Mouse (Mus musculus) midbrain, embryonic 16.5 days (tissue): ENCODE measurements around the gene Esr1. TPM values are rescaled to one million over a fixed set of nuclear protein-coding genes. Genes with fewer than 3 reads are reported as not detected.

Experiments used
- ATAC-seq: fragments of 200-750 bp; cut with Nextera tagmentation; 2 replicates; pipeline ENCODE4 v1.8.0; 2017; ENCODE audit warnings: moderate TSS enrichment
- H3K27ac ChIP-seq: fragments of 300-500 bp; sonication (generic); 2 replicates; pipeline ENCODE4 v1.5.1; 2014; ENCODE audit warnings: mild to moderate bottlenecking, low read length, mixed read lengths
- H3K27me3 ChIP-seq: fragments of 300-500 bp; sonication (generic); 2 replicates; pipeline ENCODE4 v1.6.1; 2014; ENCODE audit warnings: low read depth, low read length, mixed read lengths; ENCODE audit not compliant: control insufficient read depth, insufficient read depth
- H3K36me3 ChIP-seq: fragments of 300-500 bp; sonication (generic); 2 replicates; pipeline ENCODE4 v1.6.1; 2014; ENCODE audit warnings: mild to moderate bottlenecking, low read length, moderate library complexity, mixed read lengths; ENCODE audit not compliant: control insufficient read depth, insufficient read depth
- H3K4me1 ChIP-seq: fragments of 300-500 bp; sonication (generic); 2 replicates; pipeline ENCODE4 v1.6.1; 2014; ENCODE audit warnings: mild to moderate bottlenecking, low read length, mixed read lengths; ENCODE audit not compliant: control insufficient read depth, insufficient read depth
- H3K4me2 ChIP-seq: fragments of 300-500 bp; sonication (generic); 2 replicates; pipeline ENCODE4 v1.6.1; 2014; ENCODE audit warnings: mild to moderate bottlenecking, low read length, mixed read lengths
- H3K4me3 ChIP-seq: fragments of 300-500 bp; sonication (generic); 2 replicates; pipeline ENCODE4 v1.5.1; 2014; ENCODE audit warnings: low read depth, mild to moderate bottlenecking, low read length, moderate library complexity, mixed read lengths
- H3K9ac ChIP-seq: fragments of 300-500 bp; sonication (generic); 2 replicates; pipeline ENCODE4 v1.6.1; 2014; ENCODE audit warnings: low read depth, low read length, mixed read lengths
- H3K9me3 ChIP-seq: fragments of 300-500 bp; sonication (generic); replicated peaks from 2 replicates; pipeline ENCODE4 v1.6.1; 2014; ENCODE audit warnings: mild to moderate bottlenecking, low read length, mixed read lengths; ENCODE audit not compliant: control insufficient read depth, poor library complexity, severe bottlenecking
- WGBS: fragments of 180-500 bp; shearing (Covaris S2); extraction: QIAGEN DNeasy Blood & Tissue Kit; methylation state at CpG from one replicate; pipeline ENCODE4 v1.1.7; 2014; 5-methylcytosine and 5-hydroxymethylcytosine counted together
- polyA plus RNA-seq: library from polyadenylated mRNA; unstranded; fragments of >200 nt; fragmentation: Nextera tagmentation; extraction: Ambion mirVana; gene quantifications from 2 replicates; pipeline ENCODE4 v1.2.1, GENCODE M21; 2015

Esr1 gene
- polyA plus RNA-seq, 1 experiment from 2014 or later, result 0.63 TPM

DNA sequence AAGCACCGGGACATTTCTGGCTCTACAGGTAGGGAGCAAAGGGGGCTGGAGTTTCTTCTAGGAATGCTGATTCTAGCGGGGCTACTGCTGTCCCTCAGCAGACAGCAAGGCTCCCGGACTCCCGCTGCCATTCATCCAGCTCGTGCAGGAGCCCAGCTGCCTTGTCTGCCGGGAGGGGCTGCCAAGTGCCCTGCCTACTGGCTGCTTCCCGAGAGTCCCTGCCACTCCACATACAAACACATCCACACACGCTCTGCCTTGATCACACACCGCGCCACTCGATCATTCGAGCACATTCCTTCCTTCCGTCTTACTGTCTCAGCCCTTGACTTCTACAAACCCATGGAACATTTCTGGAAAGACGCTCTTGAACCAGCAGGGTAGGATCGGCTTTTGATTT lies 98.5 kb downstream of the Esr1 start:
- Histone ChIP-seq H3K27ac (no peak overlapping the region), H3K4me3 (peak overlapping the region; percentile 35), H3K9me3 (no peaks in the 10 kb centered on the region), H3K36me3 (no peaks in the 10 kb centered on the region), H3K27me3 (peaks cover 16% of the 10 kb centered on the region), H3K4me1 (peaks cover 6% of the 10 kb centered on the region; the same call in 1 of the 2 replicates), H3K4me2 (peak overlapping the region; percentile 63), H3K9ac (peak overlapping the region; percentile 22)
- 3% methylated on average over 15 of the region's 15 CpGs for WGBS
- ATAC-seq, result peak; percentile 55; the same call in 1 of the 2 replicates

DNA sequence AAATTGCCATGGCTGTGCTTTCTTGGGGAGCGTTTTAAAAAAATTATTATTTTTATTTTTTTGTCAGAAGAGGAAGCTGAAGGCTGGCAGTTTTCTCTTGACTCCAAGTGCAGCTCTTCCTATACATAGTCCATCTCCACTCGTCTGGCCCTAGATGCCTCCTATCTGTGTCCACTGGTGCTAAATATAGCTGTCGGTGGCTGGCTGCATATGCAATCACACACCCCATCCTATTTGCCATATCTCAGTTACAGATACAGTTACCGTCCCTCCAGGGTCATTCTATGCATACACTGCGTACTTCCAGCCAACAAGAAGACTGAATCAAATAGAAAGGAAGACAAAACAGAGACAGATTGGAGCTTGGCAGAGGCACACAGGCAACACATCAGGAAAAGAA lies 100.0 kb downstream of the Esr1 start:
- Histone ChIP-seq H3K27me3 (peaks cover 16% of the 10 kb centered on the region), H3K4me1 (peaks cover 6% of the 10 kb centered on the region; the same call in 1 of the 2 replicates), H3K9me3 (no peaks in the 10 kb centered on the region), H3K27ac (no peak overlapping the region), H3K4me3 (no peak overlapping the region), H3K4me2 (no peak overlapping the region), H3K9ac (no peak overlapping the region), H3K36me3 (no peaks in the 10 kb centered on the region)
- 51% methylated on average over 5 of the region's 5 CpGs for WGBS
- no peak for ATAC-seq

DNA sequence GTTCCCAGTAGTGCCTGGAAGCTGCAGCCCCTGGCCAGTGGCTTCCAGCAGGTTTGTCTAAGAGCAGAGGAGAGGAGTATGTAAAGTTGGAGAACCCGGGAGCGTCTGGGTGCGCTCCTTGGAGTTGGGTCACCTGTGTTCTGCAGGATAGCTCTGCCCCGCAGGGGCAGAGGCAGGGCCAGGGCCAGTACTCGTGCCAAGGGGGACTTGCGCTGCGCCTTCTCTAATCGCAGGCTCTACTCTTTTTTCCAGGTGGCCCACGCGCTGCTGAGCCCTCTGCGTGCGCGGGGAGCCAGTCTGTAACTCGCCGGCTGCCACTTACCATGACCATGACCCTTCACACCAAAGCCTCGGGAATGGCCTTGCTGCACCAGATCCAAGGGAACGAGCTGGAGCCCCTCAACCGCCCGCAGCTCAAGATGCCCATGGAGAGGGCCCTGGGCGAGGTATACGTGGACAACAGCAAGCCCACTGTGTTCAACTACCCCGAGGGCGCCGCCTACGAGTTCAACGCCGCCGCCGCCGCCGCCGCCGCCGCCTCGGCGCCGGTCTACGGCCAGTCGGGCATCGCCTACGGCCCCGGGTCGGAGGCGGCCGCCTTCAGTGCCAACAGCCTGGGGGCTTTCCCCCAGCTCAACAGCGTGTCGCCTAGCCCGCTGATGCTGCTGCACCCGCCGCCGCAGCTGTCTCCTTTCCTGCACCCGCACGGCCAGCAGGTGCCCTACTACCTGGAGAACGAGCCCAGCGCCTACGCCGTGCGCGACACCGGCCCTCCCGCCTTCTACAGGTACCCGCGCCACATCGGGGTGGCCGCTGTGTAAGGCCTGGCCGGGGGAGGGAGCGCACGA lies 100.9 kb downstream of the Esr1 start:
- peaks cover 16% of the 10 kb centered on the region for H3K27me3 ChIP-seq
- WGBS, result under 1% methylated on average over 55 of the region's 68 CpGs
- H3K4me2 ChIP-seq, result peak overlapping the region; percentile 97
- H3K4me3 ChIP-seq, result peak overlapping the region; percentile 67
- H3K4me1 ChIP-seq, result peaks cover 6% of the 10 kb centered on the region; the same call in 1 of the 2 replicates
- peak; percentile 88 for ATAC-seq
- H3K9ac ChIP-seq, result peak overlapping the region; percentile 82
- no peaks in the 10 kb centered on the region for H3K36me3 ChIP-seq
- no peaks in the 10 kb centered on the region for H3K9me3 ChIP-seq
- no peak overlapping the region for H3K27ac ChIP-seq

DNA sequence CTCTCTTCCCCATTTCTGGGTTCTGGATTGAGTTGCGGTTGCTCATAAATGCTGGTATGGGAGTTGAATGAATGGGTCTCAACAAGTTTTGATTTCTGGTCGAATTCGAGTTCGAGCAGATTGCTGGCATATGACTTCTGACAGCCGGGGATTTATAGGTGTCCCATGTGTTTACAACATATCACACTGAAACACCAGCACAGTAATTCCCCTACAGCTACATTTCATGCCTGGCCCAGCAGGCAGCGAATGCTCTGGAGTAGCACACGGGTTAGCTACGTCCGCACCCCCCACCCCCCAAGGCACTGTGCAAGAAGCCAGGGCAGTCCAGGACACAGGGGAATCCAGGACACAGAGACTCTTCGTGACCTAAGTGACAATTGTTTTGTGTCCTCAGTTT lies 102.0 kb downstream of the Esr1 start:
- Histone ChIP-seq H3K4me1 (peaks cover 6% of the 10 kb centered on the region; the same call in 1 of the 2 replicates), H3K36me3 (no peaks in the 10 kb centered on the region), H3K9ac (no peak overlapping the region), H3K4me3 (no peak overlapping the region), H3K27me3 (peaks cover 16% of the 10 kb centered on the region), H3K27ac (no peak overlapping the region), H3K4me2 (no peak overlapping the region), H3K9me3 (no peaks in the 10 kb centered on the region)
- ATAC-seq, result no peak
- 70% methylated on average over 10 of the region's 10 CpGs for WGBS

DNA sequence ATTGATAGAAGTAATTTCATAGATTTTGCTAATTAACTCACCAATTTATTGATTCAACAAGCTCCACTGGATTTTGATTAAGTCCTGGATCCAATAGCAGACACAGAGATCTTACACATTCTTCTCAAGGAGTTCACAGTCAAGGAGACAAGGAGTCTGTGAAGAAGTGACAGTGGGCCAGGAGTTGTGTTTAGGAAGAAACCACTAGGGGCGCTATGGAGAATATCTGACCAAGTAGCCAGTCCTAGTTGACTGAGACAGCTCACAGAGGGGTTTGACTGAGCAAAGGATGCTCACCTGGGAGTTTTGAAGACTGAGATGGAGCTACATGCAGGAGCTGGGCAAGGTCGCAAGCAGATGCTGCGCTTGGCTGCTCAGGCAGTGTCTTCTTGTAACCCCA lies 113.5 kb downstream of the Esr1 start:
- Histone ChIP-seq H3K4me1 (no peaks in the 10 kb centered on the region), H3K4me3 (no peak overlapping the region), H3K27ac (no peak overlapping the region), H3K36me3 (no peaks in the 10 kb centered on the region), H3K9me3 (no peaks in the 10 kb centered on the region), H3K4me2 (no peak overlapping the region), H3K27me3 (no peaks in the 10 kb centered on the region), H3K9ac (no peak overlapping the region)
- 55% methylated on average over 3 of the region's 3 CpGs for WGBS
- no peak for ATAC-seq

DNA sequence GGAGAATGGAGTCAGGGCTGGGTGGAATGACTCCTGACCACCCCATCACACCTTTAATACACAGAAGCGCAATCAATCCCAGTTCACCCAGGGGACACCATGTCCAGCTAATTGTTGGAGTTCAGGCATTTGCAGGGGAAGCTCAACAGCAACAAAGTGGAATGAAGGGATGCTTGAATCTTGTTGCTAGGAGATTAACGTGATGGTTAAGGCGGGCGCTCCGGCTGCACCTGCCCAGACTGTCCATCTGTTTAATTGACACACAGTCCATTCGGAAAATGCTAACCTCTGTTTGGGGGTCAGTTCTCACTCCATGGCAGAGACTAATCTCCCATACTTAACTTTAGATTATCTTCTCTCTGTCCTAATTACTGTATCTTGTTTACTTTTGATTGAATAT lies 114.7 kb downstream of the Esr1 start:
- H3K9me3 ChIP-seq, result no peaks in the 10 kb centered on the region
- no peaks in the 10 kb centered on the region for H3K4me1 ChIP-seq
- no peak overlapping the region for H3K4me2 ChIP-seq
- H3K9ac ChIP-seq, result no peak overlapping the region
- ATAC-seq, result no peak
- no peak overlapping the region for H3K27ac ChIP-seq
- no peaks in the 10 kb centered on the region for H3K36me3 ChIP-seq
- H3K4me3 ChIP-seq, result no peak overlapping the region
- H3K27me3 ChIP-seq, result no peaks in the 10 kb centered on the region
- 44% methylated on average over 6 of the region's 6 CpGs for WGBS

DNA sequence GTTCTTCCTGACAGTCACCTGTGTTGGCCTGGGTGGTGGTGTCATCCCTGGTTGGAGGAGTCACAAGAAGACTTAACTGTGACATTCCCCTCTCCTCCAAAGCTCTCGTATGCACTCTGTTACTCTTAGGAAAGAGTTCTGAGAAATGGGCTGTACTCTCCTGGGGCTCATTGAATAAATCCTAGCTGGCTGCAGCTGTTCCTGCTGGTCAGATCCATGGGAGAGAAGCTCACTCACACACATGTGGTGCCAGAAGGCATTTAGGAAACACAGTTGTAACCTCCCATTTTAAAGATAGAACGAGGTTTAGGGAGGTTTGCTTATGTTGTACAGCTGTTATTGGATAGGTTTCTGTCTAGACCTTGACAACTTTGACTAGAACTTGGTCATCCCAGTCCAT lies 120.9 kb downstream of the Esr1 start:
- 74% methylated on average over 2 of the region's 2 CpGs for WGBS
- no peaks in the 10 kb centered on the region for H3K27me3 ChIP-seq

DNA sequence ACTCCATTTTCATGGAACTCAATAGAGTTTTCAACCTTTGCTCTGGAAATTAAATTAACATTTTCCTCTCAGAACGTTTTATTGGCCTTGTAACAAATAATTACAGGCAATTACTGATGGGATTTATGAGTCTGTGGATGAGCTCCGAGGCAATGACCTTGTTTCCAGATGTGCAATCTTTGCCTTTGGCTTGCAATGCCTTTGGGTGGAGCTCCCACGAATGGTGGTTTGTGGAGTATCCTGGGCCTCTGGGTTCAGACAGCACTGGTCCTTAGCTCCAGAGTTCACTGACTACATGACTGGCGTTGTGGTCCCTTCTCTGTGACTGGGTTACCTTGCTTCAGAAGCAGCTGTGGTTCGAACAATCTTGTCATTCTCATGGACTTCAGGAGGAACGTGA lies 122.6 kb downstream of the Esr1 start:
- H3K36me3 ChIP-seq, result no peaks in the 10 kb centered on the region
- H3K27ac ChIP-seq, result no peak overlapping the region
- H3K9me3 ChIP-seq, result no peaks in the 10 kb centered on the region
- no peak overlapping the region for H3K9ac ChIP-seq
- no peaks in the 10 kb centered on the region for H3K27me3 ChIP-seq
- no peak for ATAC-seq
- H3K4me3 ChIP-seq, result no peak overlapping the region
- whole genome bisulfite sequencing, result 77% methylated on average over 6 of the region's 6 CpGs
- H3K4me2 ChIP-seq, result no peak overlapping the region
- no peaks in the 10 kb centered on the region for H3K4me1 ChIP-seq

More for the DNA sequence above, 120.9 kb downstream of the Esr1 start:
- H3K36me3 ChIP-seq, result no peaks in the 10 kb centered on the region
- no peak overlapping the region for H3K27ac ChIP-seq
- no peaks in the 10 kb centered on the region for H3K4me1 ChIP-seq
- H3K9me3 ChIP-seq, result no peaks in the 10 kb centered on the region
- H3K9ac ChIP-seq, result no peak overlapping the region
- H3K4me3 ChIP-seq, result no peak overlapping the region
- no peak overlapping the region for H3K4me2 ChIP-seq
- ATAC-seq, result no peak

DNA sequence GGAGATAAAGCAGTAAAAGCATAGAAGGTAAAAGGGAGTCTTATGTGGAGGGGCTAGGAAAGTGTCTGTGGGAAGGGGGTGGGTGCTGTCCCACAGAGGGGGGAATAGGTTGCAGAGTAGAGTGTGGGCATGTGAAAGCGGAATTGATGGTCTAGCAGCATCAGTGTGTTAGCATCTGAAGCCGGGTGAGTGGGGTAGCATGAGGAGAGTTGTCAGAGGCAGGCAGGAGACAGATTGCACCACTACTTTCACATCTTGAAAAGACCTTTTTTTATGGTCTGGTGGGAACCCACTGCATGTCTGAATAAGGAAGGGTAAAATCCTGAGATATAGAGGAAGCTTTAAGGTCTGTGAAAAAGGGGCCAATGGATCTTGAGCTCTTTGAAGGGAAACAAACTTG lies 123.5 kb downstream of the Esr1 start:
- no peaks in the 10 kb centered on the region for H3K27me3 ChIP-seq
- H3K4me1 ChIP-seq, result no peaks in the 10 kb centered on the region
- H3K36me3 ChIP-seq, result no peaks in the 10 kb centered on the region
- no peak for ATAC-seq
- no peak overlapping the region for H3K4me2 ChIP-seq
- H3K9me3 ChIP-seq, result no peaks in the 10 kb centered on the region
- no peak overlapping the region for H3K4me3 ChIP-seq
- no peak overlapping the region for H3K9ac ChIP-seq
- WGBS, result 98% methylated on average over 2 of the region's 2 CpGs
- H3K27ac ChIP-seq, result no peak overlapping the region
